Mouse (Mus musculus): ENCODE results near the gene Chmp5.

DNA sequence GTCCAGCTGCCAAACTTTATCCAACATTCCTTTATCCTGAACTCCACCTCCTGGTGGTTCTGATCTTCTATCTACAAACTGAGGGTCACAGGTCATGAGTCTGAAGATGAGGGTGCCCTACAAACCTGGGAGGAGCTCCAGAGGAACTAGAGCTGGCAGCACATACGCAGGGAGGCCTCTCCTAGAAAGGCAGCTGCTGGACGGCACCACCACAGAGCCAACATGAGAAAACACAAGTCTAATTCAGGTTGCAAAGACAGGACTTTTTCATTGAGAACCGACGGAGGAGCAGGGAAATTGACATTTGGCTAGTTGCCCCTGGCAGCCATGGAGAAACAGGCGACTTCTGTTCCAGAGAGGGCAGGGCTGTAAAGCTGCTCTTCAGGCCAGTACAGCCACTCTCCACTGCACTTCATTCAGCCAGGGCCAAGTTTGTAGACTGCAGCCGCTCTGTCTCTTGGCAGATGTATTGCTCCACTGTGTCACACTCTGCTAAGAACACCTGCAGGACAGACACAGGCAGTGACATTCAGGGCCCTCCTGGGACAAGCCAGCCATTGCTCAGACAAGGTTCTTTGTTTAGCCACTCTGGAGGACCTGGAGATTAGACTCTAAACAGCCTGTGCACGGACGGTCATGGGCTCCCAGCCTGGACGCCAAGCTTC lies 11.9 kb upstream of the Chmp5 start:
- no peak for TF ChIP-seq CTCF (IDR thresholded peaks at IDR 0.05; ENCODE audit: low read depth, low read length)
- TF ChIP-seq POLR2A (IDR thresholded peaks at IDR 0.05; ENCODE audit: extremely low read depth, insufficient read depth, low read length), result no peak

Data from liver, adult 2 months (tissue).